Mouse (Mus musculus) frontal cortex, postnatal 36 days (tissue): Measurements from ENCODE around the gene Ghsr.

ENCODE experiments used
- DNase-seq, 2 experiments: peaks; one replicate each; pipeline ENCODE4 v3.0.0; 2022; ENCODE audit warnings: low spot score in 2 of 2

Ghsr gene

DNA sequence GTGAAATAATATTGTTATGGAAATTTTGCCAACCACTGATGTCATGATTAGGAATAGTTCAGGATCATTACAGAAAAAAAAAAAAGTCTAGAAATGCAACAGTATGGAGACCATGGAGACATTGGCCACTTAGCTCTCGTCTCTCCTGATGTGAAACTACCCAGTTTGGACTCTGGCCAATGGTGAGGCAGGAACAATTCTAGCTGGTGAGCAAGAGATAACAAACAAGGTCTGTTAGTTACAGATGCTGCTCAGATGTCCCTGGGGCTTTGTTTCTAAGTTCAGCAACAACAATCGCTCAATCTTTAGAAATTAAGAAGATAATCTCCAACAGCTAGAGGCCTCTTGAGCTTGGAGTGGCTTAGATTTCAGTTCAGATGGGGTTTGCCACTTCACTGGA lies 37.4 kb downstream of the Ghsr start:
- no peak for DNase-seq

- DNase-seq = no peak
These were observed 40.1 kb downstream of the Ghsr start for GRCm38 (mm10) chr3:27411286-27411685.

- DNase-seq = no peak
These were observed 42.4 kb downstream of the Ghsr start for GRCm38 (mm10) chr3:27413566-27413965.

- no peak for DNase-seq
These were observed 45.6 kb downstream of the Ghsr start for GRCm38 (mm10) chr3:27416786-27417185.

- no peak for DNase-seq
These were observed 47.5 kb downstream of the Ghsr start for GRCm38 (mm10) chr3:27418602-27419001.

- DNase-seq = no peak
These were observed 50.8 kb downstream of the Ghsr start for GRCm38 (mm10) chr3:27421980-27422379.

DNA sequence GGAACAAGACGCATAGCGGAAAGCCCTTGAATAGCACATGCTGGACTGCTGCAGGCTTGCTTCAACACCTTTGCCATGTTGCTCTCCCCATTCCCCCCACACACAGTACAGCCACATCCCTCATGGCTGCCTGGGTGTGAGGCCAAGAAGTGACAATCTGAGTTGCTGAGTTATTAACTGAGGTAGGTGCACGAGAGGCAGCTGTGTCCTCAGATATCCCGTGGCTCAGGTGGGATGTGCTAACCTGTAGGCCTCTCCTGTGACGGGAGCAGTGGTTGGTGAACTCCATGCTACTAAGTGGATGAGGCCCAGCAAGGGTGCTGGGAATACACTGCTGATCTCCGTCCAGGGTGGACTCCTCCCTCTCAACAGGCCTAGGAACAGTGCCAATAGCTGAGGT lies 51.4 kb downstream of the Ghsr start:
- no peak for DNase-seq

GRCm38 (mm10) chr3:27424049-27424667 lies 53.0 kb downstream of the Ghsr start:
- DNase-seq = no peak

GRCm38 (mm10) chr3:27427406-27427805 lies 56.3 kb downstream of the Ghsr start:
- DNase-seq = no peak
